In the genomic region with DNA sequence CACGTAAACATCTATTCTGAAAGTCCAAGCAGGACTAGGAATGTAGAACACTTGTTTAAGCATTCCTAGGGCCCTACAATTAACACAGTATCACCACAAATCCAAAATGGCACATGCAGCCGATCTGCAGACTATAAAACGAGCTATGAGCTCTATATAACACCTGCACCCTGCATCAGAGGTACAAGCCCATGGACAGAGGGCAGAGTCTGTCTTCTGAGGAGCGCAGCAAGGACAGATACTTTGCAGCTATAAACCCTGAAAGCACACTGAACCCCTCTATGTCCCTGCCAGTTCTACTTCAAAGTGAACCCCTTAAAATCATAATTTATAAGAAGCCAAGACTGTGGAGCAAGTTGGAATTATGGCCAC, we compare ENCODE assay signal across 11 mouse cellular contexts.
A peak's percentile ranks its signal among the peaks of the same experiment; 100 is the strongest.
DNase-seq lines count a peak whose midpoint lies in the region; ATAC-seq lines count a peak whose summit lies in the region.
"Had no signal": no experiment of that assay in that cellular context is flagged by ENCODE, and none has a peak within 500 bp of the region (broad histone marks: within the 10 kb centered on the region; RNA-seq: fewer than 3 reads in every experiment).

No protein-coding gene starts in this region.

- peaks cover 29 to 71% of the 10 kb centered on the region in 2 experiments for H3K4me1 ChIP-seq in heart, embryonic 14.5 days (ENCODE audit: control insufficient read depth in 2 of 2, insufficient read depth in 2 of 2, low read length in 2 of 2)
- peaks cover 4% of the 10 kb centered on the region for H3K4me1 ChIP-seq in lung, embryonic 16.5 days (replicated peaks; ENCODE audit: control insufficient read depth, insufficient read depth, low read length)
- peaks cover 20% of the 10 kb centered on the region for H3K4me1 ChIP-seq in embryonic facial prominence, embryonic 15.5 days
- H3K4me1 ChIP-seq in liver, embryonic 15.5 days (replicated peaks): peaks cover 63% of the 10 kb centered on the region
- no peaks in the 10 kb centered on the region for H3K4me1 ChIP-seq in forebrain, embryonic 14.5 days (ENCODE audit: control insufficient read depth, insufficient read depth, low read length)

- H3K36me3 ChIP-seq in heart, embryonic 14.5 days (ENCODE audit: control insufficient read depth, insufficient read depth, low read length): peaks cover 11% of the 10 kb centered on the region
- 0 out of 2 replicates have a peak, but pooled peaks cover 3% of the 10 kb centered on the region for H3K36me3 ChIP-seq in lung, embryonic 16.5 days (ENCODE audit: control insufficient read depth, insufficient read depth, low read length)
- no peaks in the 10 kb centered on the region for H3K36me3 ChIP-seq in embryonic facial prominence, embryonic 15.5 days
- H3K36me3 ChIP-seq in liver, embryonic 15.5 days (replicated peaks): no peaks in the 10 kb centered on the region
- H3K36me3 ChIP-seq in forebrain, embryonic 14.5 days (ENCODE audit: control insufficient read depth, insufficient read depth, low read length): no peaks in the 10 kb centered on the region
- H3K36me3 ChIP-seq: forebrain, embryonic 12.5 days; hindbrain, embryonic 10.5 days; limb, embryonic 13.5 days had no signal

- H3K4me2 ChIP-seq in heart, embryonic 14.5 days (ENCODE audit: low read length): peak overlapping the region; percentile 44
- no peak overlapping the region for H3K4me2 ChIP-seq in lung, embryonic 16.5 days (ENCODE audit: low read depth, low read length)
- no peak overlapping the region for H3K4me2 ChIP-seq in embryonic facial prominence, embryonic 15.5 days (replicated peaks)
- peak overlapping the region; percentile 50 for H3K4me2 ChIP-seq in liver, embryonic 15.5 days
- no peak overlapping the region for H3K4me2 ChIP-seq in forebrain, embryonic 14.5 days (ENCODE audit: low read length)
- H3K4me2 ChIP-seq: forebrain, embryonic 12.5 days; limb, embryonic 13.5 days had no signal

- H3K27ac ChIP-seq in heart, embryonic 14.5 days (replicated peaks in 1 of 2; ENCODE audit: control insufficient read depth in 1 of 2, insufficient read depth in 1 of 2, low read depth in 2 of 2, low read length in 2 of 2): peak overlapping the region; percentile 61 to 87
- peak overlapping the region; percentile 65 for H3K27ac ChIP-seq in lung, embryonic 16.5 days (ENCODE audit: low read length)
- peak overlapping the region; percentile 44; the same call in 1 of the 2 replicates for H3K27ac ChIP-seq in embryonic facial prominence, embryonic 15.5 days (replicated peaks)
- H3K27ac ChIP-seq in liver, embryonic 15.5 days (replicated peaks): peak overlapping the region; percentile 89
- H3K27ac ChIP-seq in forebrain, embryonic 14.5 days (ENCODE audit: low read depth, low read length): no peak overlapping the region
- H3K27ac ChIP-seq: forebrain, embryonic 12.5 days; hindbrain, embryonic 10.5 days; limb, embryonic 13.5 days had no signal

- ATAC-seq in heart, embryonic 14.5 days (ENCODE audit: insufficient number of reproducible peaks, insufficient read depth, low FRiP score, low read depth): no peak
- ATAC-seq in lung, embryonic 16.5 days (ENCODE audit: low read depth): peak; percentile 31; the same call in 1 of the 2 replicates
- no peak for ATAC-seq in embryonic facial prominence, embryonic 15.5 days (ENCODE audit: insufficient number of reproducible peaks, low FRiP score, low TSS enrichment, low read depth)
- peak; percentile 46 for ATAC-seq in liver, embryonic 15.5 days (ENCODE audit: insufficient read depth)
- no peak for ATAC-seq in forebrain, embryonic 14.5 days

- H3K27me3 ChIP-seq in heart, embryonic 14.5 days (ENCODE audit: control insufficient read depth, insufficient read depth, low read length): no peaks in the 10 kb centered on the region
- H3K27me3 ChIP-seq in lung, embryonic 16.5 days (ENCODE audit: control insufficient read depth, insufficient read depth, low read depth, low read length): no peaks in the 10 kb centered on the region
- H3K27me3 ChIP-seq in embryonic facial prominence, embryonic 15.5 days: no peaks in the 10 kb centered on the region
- H3K27me3 ChIP-seq in liver, embryonic 15.5 days: no peaks in the 10 kb centered on the region
- H3K27me3 ChIP-seq in forebrain, embryonic 14.5 days (replicated peaks; ENCODE audit: control insufficient read depth, insufficient read depth, low read length): no peaks in the 10 kb centered on the region
- H3K27me3 ChIP-seq: forebrain, embryonic 12.5 days; limb, embryonic 13.5 days had no signal

- 41% methylated on average over 4 of the region's 4 CpGs for WGBS in heart, embryonic 14.5 days
- WGBS in lung, embryonic 16.5 days: 69% methylated on average over 4 of the region's 4 CpGs
- 70% methylated on average over 4 of the region's 4 CpGs for WGBS in embryonic facial prominence, embryonic 15.5 days
- 13% methylated on average over 4 of the region's 4 CpGs for WGBS in liver, embryonic 15.5 days (ENCODE audit: insufficient replicate concordance)
- 86% methylated on average over 4 of the region's 4 CpGs for WGBS in forebrain, embryonic 14.5 days

- H3K9ac ChIP-seq in heart, embryonic 14.5 days (ENCODE audit: low read length): peak overlapping the region; percentile 44
- H3K9ac ChIP-seq in lung, embryonic 16.5 days (ENCODE audit: low read length): no peak overlapping the region
- no peak overlapping the region for H3K9ac ChIP-seq in embryonic facial prominence, embryonic 15.5 days
- peak overlapping the region; percentile 37; the same call in 1 of the 2 replicates for H3K9ac ChIP-seq in liver, embryonic 15.5 days
- no peak overlapping the region for H3K9ac ChIP-seq in forebrain, embryonic 14.5 days (ENCODE audit: low read length)
- H3K9ac ChIP-seq: forebrain, embryonic 12.5 days; limb, embryonic 13.5 days had no signal

- no peak for DNase-seq in heart, adult 9 months (ENCODE audit: low spot score in 2 of 2)
- DNase-seq in lung, adult 18-20 months: no peak
- DNase-seq in c-Kit-positive CD71-positive TER-119-positive erythroid progenitor cells, embryonic 14.5 days (ENCODE audit: low spot score): no peak
- DNase-seq in forebrain, embryonic 14.5 days (ENCODE audit: low spot score): no peak

- H3K4me3 ChIP-seq in heart, embryonic 14.5 days (ENCODE audit: control insufficient read depth in 1 of 2, insufficient read depth in 1 of 2, low read depth in 1 of 2, low read length in 2 of 2): no peak overlapping the region
- H3K4me3 ChIP-seq in lung, embryonic 16.5 days (ENCODE audit: low read length): no peak overlapping the region
- H3K4me3 ChIP-seq in embryonic facial prominence, embryonic 15.5 days (replicated peaks): no peak overlapping the region
- H3K4me3 ChIP-seq in liver, embryonic 15.5 days (replicated peaks): no peak overlapping the region
- no peak overlapping the region for H3K4me3 ChIP-seq in forebrain, embryonic 14.5 days (ENCODE audit: low read depth, low read length)
- H3K4me3 ChIP-seq: forebrain, embryonic 12.5 days; hindbrain, embryonic 10.5 days; limb, embryonic 13.5 days had no signal

- no peaks in the 10 kb centered on the region for H3K9me3 ChIP-seq in heart, embryonic 14.5 days (ENCODE audit: control insufficient read depth, low read length)
- H3K9me3 ChIP-seq in lung, embryonic 16.5 days (ENCODE audit: control insufficient read depth, low read length): no peaks in the 10 kb centered on the region
- H3K9me3 ChIP-seq in embryonic facial prominence, embryonic 15.5 days (replicated peaks): no peaks in the 10 kb centered on the region
- no peaks in the 10 kb centered on the region for H3K9me3 ChIP-seq in liver, embryonic 15.5 days (replicated peaks)
- no peaks in the 10 kb centered on the region for H3K9me3 ChIP-seq in forebrain, embryonic 14.5 days (replicated peaks; ENCODE audit: control insufficient read depth, low read length)
- H3K9me3 ChIP-seq: forebrain, embryonic 12.5 days; hindbrain, embryonic 10.5 days; limb, embryonic 13.5 days had no signal

Comparison
In these comparisons a context has a peak if more than half of its experiments do, and no peak if none do; other contexts are left out.
1. ATAC-seq: peak in lung, embryonic 16.5 days (single experiment) and liver, embryonic 15.5 days (single experiment); none in heart, embryonic 14.5 days (single experiment), embryonic facial prominence, embryonic 15.5 days (single experiment) and forebrain, embryonic 14.5 days (single experiment).
2. H3K4me2 ChIP-seq: peak in heart, embryonic 14.5 days (single experiment) and liver, embryonic 15.5 days (single experiment); none in lung, embryonic 16.5 days (single experiment), embryonic facial prominence, embryonic 15.5 days (single experiment) and forebrain, embryonic 14.5 days (single experiment).
3. H3K9ac ChIP-seq: peak in heart, embryonic 14.5 days (single experiment) and liver, embryonic 15.5 days (single experiment); none in lung, embryonic 16.5 days (single experiment), embryonic facial prominence, embryonic 15.5 days (single experiment) and forebrain, embryonic 14.5 days (single experiment).